Mouse (Mus musculus) liver, adult (tissue): ENCODE data around the gene Frat2.

Experiments used
- GATA4 ChIP-seq: IDR thresholded peaks from 2 replicates; pipeline ENCODE4 v1.6.1; 2014; ENCODE audit warnings: mild to moderate bottlenecking, low read length; ENCODE audit not compliant: insufficient replicate concordance

Frat2 gene

DNA sequence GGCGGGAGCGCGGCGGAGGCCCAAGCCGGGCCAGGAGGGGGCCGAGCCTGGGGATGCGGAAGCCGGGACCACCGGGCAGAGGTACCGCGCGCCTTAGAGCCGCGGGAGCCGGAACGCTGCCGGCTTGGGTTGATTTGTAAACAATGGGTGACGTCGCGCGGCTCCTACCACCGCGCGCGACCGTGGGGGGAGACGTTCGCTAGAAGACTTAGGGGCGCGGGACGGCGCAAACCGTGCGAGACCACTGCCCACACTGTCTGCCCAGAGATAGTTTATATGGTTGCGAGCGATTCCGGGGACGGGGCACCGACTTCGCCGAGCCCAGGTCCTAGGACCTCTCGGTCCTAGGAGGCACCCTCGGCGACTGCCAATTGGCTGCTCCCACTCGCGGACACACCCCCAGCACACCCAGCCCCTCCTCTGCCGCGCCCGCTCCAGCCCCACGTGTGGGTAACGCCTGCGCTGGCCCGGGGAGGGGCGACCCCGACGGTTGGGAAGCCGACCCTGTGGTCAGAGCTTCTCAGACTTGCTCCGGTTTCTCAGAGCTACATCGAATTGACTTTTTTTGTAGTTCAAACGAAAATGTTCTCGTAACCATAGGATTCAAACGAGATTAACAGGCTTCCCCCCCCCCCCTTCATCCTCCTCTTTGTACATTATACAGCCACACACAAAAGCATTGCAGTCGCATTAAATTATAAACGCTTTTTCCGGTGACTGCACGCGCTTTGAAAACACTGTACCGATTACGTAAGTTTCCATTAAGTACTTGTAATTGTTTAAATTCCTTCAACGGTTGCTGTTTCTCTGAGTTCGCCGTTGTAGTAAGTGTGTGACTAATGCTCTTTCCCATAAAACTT lies at the start of gene Frat2:
Frat2 (minus strand) TSS at position 141 of the 860 bp plus-strand sequence.
- TF ChIP-seq GATA4, result peak; percentile 34; the same call in 1 of the 2 replicates

DNA sequence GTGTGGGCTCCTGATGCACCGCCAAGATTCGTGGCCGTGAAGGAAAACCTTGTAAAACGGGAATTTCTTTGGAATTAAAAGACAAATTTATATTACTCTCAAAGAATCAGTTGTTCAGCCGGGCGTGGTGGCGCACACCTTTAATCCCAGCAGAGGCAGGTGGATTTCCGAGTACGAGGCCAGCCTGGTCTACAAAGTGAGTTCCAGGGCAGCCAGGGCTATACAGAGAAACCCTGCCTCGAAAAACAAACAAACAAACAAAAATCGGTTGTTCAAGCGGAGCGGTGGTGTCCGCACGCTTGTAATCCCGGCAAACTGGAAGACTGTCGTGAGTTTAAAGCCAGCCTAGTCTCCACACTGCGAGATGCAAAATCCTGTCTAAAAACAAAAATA lies 48.4 kb upstream of the Frat2 start:
- TF ChIP-seq GATA4, result no peak

DNA sequence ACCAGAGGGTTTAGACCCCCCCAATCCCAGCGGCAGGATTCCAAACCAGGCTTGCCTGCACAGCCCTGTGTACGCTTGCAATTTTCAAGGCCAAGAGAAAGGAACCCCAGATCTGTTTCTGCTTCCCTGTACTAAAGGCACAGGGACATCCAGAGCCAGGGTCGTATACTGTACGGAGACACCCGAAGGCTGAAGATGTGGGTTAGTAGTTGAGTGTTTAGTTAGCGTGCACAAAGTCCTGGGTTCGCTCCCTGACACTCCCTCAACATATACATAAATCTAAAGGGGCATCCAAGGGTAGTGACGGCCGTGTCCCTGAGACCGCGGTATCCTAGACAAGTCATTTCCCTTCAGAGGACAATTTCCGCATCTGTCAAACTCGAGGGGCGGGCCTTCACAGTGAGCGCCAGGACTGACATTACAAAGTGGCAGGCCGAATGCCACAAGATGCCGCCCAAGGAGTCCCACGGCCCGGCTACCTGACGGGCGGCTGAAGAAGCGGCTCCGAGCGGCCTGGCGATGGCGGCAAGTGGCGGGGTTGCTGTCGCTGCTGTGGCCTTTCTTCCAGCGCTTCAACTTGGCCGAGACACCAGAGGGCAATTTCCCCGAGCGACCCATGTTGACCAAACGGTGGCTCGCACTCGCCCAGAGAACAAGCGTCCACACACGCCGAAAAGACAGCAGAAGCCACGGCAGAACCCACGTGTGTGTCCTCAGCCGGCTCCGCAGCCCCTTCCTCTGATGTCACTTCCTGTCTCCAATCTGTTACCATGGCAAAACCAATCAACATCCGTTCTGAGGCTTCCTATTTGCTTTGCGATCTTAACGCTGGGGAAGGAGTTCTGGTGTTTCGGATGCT lies 47.8 kb upstream of the Frat2 start, which contains the start of gene Rrp12:
Rrp12 (minus strand) TSS at position 714 of the 859 bp plus-strand sequence.
- no peak for TF ChIP-seq GATA4

DNA sequence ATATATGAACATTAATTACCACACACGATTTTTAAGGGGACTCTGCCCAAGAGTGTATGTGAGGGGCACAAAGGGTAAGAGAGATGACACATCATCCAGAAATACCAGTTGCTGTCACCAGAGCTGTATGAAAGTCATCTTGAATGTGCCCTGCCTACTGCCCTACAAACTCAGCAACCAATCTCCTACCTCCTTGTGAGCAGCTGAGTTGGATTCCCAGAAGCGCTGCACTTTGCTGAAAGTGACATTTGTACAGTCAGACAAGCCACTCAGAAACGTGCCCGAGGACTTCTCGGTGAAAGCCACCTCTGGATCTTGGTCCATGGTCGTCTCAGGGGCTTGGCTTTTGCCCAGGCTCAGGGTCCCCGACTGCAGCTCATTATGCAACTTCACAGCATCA lies 47.0 kb upstream of the Frat2 start:
- TF ChIP-seq GATA4, result no peak

DNA sequence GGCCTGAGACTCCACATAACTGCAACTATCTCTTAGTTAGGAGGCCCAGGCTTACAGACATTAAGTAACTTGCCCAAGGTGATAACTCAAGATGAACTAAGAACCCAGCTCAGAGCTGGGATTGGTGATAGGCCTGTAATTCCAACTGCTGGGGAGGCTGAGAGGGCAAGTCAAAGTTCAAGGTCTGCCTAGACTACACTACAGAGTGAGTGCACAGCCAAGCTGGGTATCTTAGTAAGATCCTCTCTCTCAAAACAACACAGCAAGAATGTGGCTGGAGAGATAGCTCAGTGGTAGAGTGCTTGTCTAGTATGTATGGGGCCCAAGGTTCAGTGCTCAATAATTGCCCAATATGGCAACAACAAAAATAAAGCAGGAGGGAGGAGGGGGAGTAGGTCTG lies 40.3 kb upstream of the Frat2 start:
- no peak for TF ChIP-seq GATA4

DNA sequence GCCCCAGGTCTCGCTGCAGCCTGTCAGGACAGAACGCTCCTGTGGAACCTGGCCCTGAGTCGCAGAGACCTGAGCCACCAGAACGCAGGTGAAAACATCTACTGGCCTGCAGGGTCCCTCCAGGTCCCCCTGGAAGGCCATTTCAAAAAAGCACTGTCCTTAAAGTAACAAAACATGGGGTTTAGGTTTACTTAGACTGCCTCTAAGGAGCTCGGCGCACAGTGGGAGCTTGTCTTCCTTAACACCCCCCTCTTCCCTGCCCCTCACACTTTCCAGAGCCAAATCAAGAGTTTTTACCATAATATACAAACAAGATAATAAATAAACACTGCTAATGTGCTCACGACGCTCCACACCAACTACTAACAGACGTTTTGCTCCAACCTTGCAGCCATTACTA lies 36.0 kb upstream of the Frat2 start:
- TF ChIP-seq GATA4, result no peak

DNA sequence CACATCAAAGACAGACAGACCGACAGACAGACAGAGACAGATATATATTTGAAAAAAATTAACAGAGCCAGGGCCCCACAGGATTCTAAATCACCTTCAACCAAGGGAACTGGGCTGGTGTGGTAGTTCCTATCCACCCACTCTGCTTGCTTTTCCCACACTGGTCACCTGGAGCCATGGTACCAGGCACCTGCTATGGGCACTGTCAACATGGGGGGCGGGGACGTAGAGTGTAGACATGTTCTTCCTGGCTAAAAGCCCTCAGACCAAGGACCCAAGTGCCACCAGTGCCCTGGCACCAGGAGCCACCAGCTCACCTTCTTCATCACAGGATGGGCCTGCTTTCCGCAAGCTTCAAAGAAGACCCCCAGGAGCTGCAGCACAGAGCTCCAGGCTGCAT lies 33.9 kb upstream of the Frat2 start:
- no peak for TF ChIP-seq GATA4

DNA sequence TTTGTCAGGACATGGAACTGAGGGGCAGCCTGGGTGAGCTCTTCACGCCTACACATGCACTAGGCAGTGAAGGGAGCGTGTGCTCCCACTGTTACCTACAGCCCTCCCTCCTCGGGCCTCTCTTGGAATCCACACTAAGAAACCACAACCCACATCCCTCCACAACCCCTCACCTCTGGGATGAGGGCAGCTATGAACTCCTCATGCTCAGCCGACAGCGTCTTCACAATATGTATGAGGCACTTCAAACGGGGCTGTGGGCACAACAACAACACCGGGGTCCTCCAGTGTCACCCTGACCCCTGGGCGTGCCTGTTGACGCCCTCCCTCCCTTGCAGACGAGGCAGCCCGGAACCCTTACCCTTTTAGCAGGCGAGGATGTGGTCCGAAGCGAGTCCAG lies 26.4 kb upstream of the Frat2 start:
- TF ChIP-seq GATA4, result no peak

DNA sequence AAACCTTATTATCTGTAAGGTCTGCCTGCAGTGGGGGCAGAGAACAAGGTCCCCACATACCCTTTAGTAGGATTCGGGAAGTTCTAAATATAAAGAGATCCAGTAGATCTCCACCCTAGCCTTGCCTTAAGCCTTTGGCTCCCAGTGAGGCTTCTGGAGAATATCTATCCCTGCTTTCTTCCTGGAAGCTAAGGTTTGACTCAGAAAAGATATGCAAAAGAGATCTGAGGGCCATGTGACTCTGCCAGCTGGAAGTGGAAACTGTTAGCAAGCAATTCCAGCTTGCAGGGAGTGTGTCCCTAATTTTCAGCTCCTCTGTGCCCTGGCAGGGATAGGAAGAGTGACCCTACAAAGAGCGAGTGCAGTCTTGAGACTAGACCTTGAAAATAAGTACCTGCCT lies 24.4 kb upstream of the Frat2 start:
- TF ChIP-seq GATA4, result no peak

DNA sequence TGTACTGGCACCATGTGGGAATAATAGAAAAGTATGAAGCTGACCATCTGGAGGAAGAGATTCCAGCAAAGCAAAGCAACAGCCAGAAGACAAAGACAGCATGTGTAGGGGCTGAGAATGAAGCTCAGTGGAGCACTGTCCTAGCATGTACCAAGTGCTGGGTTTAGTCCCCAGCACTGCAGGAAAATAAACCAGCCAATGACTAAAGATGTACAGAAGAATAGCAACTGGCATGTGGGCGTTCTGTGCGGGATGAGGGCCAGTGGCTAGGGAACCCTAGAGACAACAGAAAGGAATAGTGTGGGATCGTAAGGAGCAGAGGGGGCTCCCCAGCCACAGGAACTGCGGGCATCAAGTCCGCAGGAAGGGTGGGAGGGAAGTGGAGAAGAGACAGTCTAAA lies 21.4 kb upstream of the Frat2 start:
- no peak for TF ChIP-seq GATA4

DNA sequence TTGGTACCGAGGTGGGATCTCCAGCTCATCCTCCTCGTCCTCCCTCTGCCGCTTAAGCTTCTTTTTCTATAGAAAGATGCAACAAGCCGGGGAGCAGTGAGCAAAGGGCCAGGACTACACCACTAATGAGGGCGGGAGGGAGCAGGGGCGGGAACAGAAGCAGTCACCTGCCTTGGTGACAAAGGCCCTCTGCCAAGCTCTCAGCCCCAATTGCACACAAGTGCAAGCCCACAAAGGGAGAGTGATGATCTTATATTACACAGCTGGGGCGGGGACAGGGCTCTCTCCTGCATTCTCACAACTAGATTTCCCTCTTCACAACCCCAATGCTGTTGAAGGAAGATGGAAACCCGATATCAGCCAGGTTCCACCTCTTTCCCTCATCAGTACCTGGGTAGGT lies 18.8 kb upstream of the Frat2 start:
- TF ChIP-seq GATA4, result no peak

DNA sequence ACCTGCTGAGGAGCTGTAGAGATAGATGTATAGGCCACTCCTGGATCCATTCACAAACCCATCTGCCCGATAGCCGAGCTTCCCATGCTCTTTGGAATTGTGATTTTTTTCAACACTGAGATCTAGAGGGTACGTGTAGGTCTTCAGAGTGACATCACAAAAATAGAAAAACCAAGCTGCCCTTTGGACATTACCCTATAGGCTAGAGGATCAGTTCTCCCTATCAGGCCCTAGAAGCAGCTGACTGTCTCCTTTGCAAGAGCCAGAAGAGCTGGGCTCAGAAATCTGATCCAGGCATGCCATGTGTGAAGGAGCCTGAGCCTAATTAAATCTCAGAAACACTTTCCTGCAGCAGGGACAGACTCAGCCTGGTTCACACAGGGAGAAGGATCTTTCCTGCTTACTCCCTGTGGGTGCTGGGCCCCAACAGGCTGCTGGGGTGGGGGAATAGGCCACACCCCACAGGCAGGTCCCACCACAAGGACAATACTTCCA lies 9.9 kb upstream of the Frat2 start:
- no peak for TF ChIP-seq GATA4

DNA sequence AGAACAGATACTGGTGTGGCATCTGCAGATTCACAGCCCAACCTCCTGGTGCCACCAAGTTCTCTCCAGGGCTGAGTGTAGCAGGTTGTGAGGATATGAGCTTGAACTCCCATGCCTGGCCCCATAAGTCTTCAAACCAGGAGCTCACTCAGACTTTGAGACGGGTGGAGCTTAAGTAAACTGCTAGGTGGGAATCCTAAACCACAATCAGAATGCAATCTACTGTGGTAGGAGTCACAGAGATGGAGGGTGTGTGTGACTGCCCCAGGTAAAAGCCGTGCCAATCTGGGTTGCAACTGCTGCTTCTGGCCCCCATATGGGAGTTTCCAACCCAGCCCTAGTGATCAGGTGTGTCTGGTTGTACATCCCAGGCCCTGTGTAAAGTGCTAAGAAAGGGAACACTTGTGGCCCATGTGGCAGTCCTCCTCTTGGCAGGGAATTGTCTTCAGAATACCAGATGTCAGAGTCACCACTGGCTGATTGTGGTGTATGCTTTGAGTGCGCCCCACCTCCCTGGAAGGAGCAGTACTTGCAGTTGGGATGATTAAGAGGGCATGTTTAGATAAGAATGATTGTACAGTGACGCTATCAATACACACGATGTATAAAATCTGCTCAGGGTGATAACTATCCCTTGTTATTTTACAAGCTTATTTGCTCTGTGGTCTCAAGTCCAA lies 9.3 kb upstream of the Frat2 start:
- TF ChIP-seq GATA4, result no peak

DNA sequence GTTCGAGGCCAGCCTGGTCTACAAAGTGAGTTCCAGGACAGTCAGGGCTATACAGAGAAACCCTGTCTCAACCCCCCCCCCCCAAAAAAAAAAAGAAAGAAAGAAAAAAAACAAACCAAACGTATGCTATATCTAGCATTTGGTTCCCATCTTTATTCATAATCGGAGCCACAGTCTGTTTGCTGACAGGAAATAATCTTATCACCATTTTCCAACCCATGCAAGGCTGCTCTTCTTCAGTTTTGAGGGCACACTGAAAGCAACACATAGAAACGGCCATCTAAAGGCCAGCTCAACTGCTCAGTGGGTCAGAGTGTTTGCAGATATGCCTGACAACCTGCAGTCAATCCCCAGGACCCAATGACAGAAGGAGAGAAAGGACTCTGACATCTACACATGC lies 4.5 kb upstream of the Frat2 start:
- TF ChIP-seq GATA4, result no peak
